Mouse (Mus musculus) E14TG2a.4 (cell line): ENCODE data around the gene Akap13.

Experiments used
- CTCF ChIP-seq: conservative IDR thresholded peaks from 2 replicates; pipeline ENCODE4 v1.5.1; 2014; ENCODE audit warnings: low read length
- NANOG ChIP-seq: IDR thresholded peaks from 2 replicates; pipeline ENCODE4 v1.6.1; 2014; ENCODE audit warnings: borderline replicate concordance, low read length, mixed read lengths
- POU5F1 ChIP-seq: IDR thresholded peaks from 2 replicates; pipeline ENCODE4 v1.6.1; 2014; ENCODE audit warnings: low read length, borderline replicate concordance

- TF ChIP-seq CTCF (no peak), POU5F1 (no peak), NANOG (no peak)
Measured at GRCm38 (mm10) chr7:75620976-75621375, 165.6 kb downstream of the Akap13 start.
